Mouse (Mus musculus): Measurements from ENCODE around the gene Map4k3. TPM values are rescaled to one million over a fixed set of nuclear protein-coding genes. Genes with fewer than 3 reads are reported as not detected.

The Map4k3 gene
- polyA plus RNA-seq, 1 experiment from 2014 or later: 34.0 TPM

GRCm38 (mm10) chr17:80659821-80660220 is 68.5 kb downstream of the Map4k3 start:
- Histone ChIP-seq H3K27me3 (ENCODE audit: control insufficient read depth, insufficient read depth, low read length) (no peaks in the 10 kb centered on the region), H3K9me3 (ENCODE audit: control insufficient read depth, low read length) (no peaks in the 10 kb centered on the region), H3K9ac (replicated peaks; ENCODE audit: low read depth, low read length) (no peak overlapping the region), H3K4me3 (ENCODE audit: low read depth, low read length) (no peak overlapping the region), H3K4me1 (ENCODE audit: control insufficient read depth, insufficient read depth, low read length) (0 out of 2 replicates have a peak, but pooled peaks cover 2% of the 10 kb centered on the region), H3K36me3 (ENCODE audit: control insufficient read depth, insufficient read depth, low read length) (peaks cover 4% of the 10 kb centered on the region), H3K27ac (ENCODE audit: low read depth, low read length) (no peak overlapping the region), H3K4me2 (ENCODE audit: low read depth, low read length) (no peak overlapping the region)
- ATAC-seq (ENCODE audit: low read depth): no peak
- WGBS: 72% methylated on average over 5 of the region's 5 CpGs

- Histone ChIP-seq H3K36me3 (ENCODE audit: control insufficient read depth, insufficient read depth, low read length) (peaks cover 5% of the 10 kb centered on the region), H3K27ac (ENCODE audit: low read depth, low read length) (no peak overlapping the region), H3K4me1 (ENCODE audit: control insufficient read depth, insufficient read depth, low read length) (no peaks in the 10 kb centered on the region), H3K4me2 (ENCODE audit: low read depth, low read length) (no peak overlapping the region), H3K9me3 (ENCODE audit: control insufficient read depth, low read length) (no peaks in the 10 kb centered on the region), H3K4me3 (ENCODE audit: low read depth, low read length) (no peak overlapping the region), H3K9ac (replicated peaks; ENCODE audit: low read depth, low read length) (no peak overlapping the region), H3K27me3 (ENCODE audit: control insufficient read depth, insufficient read depth, low read length) (no peaks in the 10 kb centered on the region)
- no peak for ATAC-seq (ENCODE audit: low read depth)
- 91% methylated on average over 3 of the region's 3 CpGs for WGBS
Observed at GRCm38 (mm10) chr17:80654323-80654722, 74.0 kb downstream of the Map4k3 start.

- 71% methylated on average over 6 of the region's 6 CpGs for WGBS
- Histone ChIP-seq H3K36me3 (ENCODE audit: control insufficient read depth, insufficient read depth, low read length) (peaks cover 7% of the 10 kb centered on the region), H3K4me3 (ENCODE audit: low read depth, low read length) (no peak overlapping the region), H3K9me3 (ENCODE audit: control insufficient read depth, low read length) (no peaks in the 10 kb centered on the region), H3K27ac (ENCODE audit: low read depth, low read length) (no peak overlapping the region), H3K9ac (replicated peaks; ENCODE audit: low read depth, low read length) (no peak overlapping the region), H3K4me1 (ENCODE audit: control insufficient read depth, insufficient read depth, low read length) (no peaks in the 10 kb centered on the region), H3K4me2 (ENCODE audit: low read depth, low read length) (no peak overlapping the region), H3K27me3 (ENCODE audit: control insufficient read depth, insufficient read depth, low read length) (no peaks in the 10 kb centered on the region)
- no peak for ATAC-seq (ENCODE audit: low read depth)
Observed at GRCm38 (mm10) chr17:80652740-80653139, 75.5 kb downstream of the Map4k3 start.

DNA sequence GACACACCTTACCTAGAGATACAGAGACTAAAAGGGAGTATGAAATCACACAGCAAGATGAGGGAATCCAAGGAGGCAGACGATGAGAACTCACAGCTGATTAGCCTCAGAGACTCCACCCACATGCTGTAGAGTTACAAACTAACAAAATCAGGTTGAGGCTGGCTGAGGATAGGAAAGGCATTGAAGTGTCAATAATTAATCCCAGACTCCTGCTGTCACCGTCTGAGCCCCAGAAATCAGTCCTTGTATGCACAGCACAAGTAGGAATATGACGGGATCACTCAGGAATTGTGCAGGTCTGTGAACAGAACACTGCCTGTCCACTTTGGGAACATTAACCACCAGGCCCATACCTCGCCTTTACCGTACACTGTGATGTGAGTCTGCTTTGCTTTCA is 81.4 kb downstream of the Map4k3 start:
- Histone ChIP-seq H3K4me2 (ENCODE audit: low read depth, low read length) (no peak overlapping the region), H3K4me3 (ENCODE audit: low read depth, low read length) (no peak overlapping the region), H3K27ac (ENCODE audit: low read depth, low read length) (no peak overlapping the region), H3K4me1 (ENCODE audit: control insufficient read depth, insufficient read depth, low read length) (no peaks in the 10 kb centered on the region), H3K36me3 (ENCODE audit: control insufficient read depth, insufficient read depth, low read length) (peaks cover 16% of the 10 kb centered on the region), H3K27me3 (ENCODE audit: control insufficient read depth, insufficient read depth, low read length) (no peaks in the 10 kb centered on the region), H3K9me3 (ENCODE audit: control insufficient read depth, low read length) (no peaks in the 10 kb centered on the region), H3K9ac (replicated peaks; ENCODE audit: low read depth, low read length) (no peak overlapping the region)
- 74% methylated on average over 5 of the region's 5 CpGs for WGBS
- ATAC-seq (ENCODE audit: low read depth): no peak

DNA sequence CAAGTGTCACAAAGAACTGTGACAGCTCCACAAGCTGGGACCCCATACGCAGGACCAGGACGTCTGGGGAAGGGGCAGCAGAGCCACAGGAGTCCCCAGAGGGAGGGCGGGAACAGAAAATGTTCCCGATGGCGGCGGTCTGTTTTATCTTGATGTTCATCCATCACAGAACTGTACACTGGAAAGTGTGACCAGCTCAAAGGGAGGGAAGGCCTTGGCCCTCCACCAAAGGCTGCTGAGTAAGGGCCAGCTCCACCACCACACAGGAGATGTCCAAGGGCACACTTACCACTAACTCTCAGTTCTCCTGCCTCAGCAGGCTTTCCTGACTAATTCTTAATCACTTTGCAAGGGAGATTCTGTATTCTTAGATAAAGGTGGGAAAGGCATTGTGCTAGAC is 82.2 kb downstream of the Map4k3 start:
- no peak overlapping the region for H3K27ac ChIP-seq (ENCODE audit: low read depth, low read length)
- no peaks in the 10 kb centered on the region for H3K9me3 ChIP-seq (ENCODE audit: control insufficient read depth, low read length)
- no peaks in the 10 kb centered on the region for H3K4me1 ChIP-seq (ENCODE audit: control insufficient read depth, insufficient read depth, low read length)
- no peak overlapping the region for H3K9ac ChIP-seq (replicated peaks; ENCODE audit: low read depth, low read length)
- H3K27me3 ChIP-seq (ENCODE audit: control insufficient read depth, insufficient read depth, low read length): no peaks in the 10 kb centered on the region
- H3K4me3 ChIP-seq (ENCODE audit: low read depth, low read length): no peak overlapping the region
- H3K36me3 ChIP-seq (ENCODE audit: control insufficient read depth, insufficient read depth, low read length): peaks cover 23% of the 10 kb centered on the region
- ATAC-seq (ENCODE audit: low read depth): no peak
- WGBS: 87% methylated on average over 6 of the region's 6 CpGs
- H3K4me2 ChIP-seq (ENCODE audit: low read depth, low read length): no peak overlapping the region

DNA sequence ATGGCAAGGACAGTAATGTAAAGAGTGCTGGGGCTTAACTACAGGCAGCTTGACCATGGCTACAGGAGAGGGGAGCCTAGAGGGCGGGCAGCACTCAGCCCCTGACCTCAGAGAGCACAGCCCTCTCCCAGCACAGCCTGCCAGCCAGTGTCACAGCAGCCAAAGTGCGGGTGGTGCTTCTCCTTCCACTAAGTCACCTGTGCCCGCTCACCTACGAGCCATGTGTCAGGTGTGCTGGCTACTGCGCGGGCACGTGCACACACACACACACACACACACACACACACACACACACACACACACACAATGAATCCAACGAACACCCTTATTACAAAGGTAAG is 82.6 kb downstream of the Map4k3 start:
- H3K4me1 ChIP-seq (ENCODE audit: control insufficient read depth, insufficient read depth, low read length): no peaks in the 10 kb centered on the region
- H3K36me3 ChIP-seq (ENCODE audit: control insufficient read depth, insufficient read depth, low read length): peaks cover 25% of the 10 kb centered on the region
- 98% methylated on average over 5 of the region's 8 CpGs for WGBS
- H3K9me3 ChIP-seq (ENCODE audit: control insufficient read depth, low read length): no peaks in the 10 kb centered on the region
- ATAC-seq (ENCODE audit: low read depth): no peak
- no peak overlapping the region for H3K27ac ChIP-seq (ENCODE audit: low read depth, low read length)
- H3K4me2 ChIP-seq (ENCODE audit: low read depth, low read length): no peak overlapping the region
- H3K4me3 ChIP-seq (ENCODE audit: low read depth, low read length): no peak overlapping the region
- no peaks in the 10 kb centered on the region for H3K27me3 ChIP-seq (ENCODE audit: control insufficient read depth, insufficient read depth, low read length)
- H3K9ac ChIP-seq (replicated peaks; ENCODE audit: low read depth, low read length): no peak overlapping the region

DNA sequence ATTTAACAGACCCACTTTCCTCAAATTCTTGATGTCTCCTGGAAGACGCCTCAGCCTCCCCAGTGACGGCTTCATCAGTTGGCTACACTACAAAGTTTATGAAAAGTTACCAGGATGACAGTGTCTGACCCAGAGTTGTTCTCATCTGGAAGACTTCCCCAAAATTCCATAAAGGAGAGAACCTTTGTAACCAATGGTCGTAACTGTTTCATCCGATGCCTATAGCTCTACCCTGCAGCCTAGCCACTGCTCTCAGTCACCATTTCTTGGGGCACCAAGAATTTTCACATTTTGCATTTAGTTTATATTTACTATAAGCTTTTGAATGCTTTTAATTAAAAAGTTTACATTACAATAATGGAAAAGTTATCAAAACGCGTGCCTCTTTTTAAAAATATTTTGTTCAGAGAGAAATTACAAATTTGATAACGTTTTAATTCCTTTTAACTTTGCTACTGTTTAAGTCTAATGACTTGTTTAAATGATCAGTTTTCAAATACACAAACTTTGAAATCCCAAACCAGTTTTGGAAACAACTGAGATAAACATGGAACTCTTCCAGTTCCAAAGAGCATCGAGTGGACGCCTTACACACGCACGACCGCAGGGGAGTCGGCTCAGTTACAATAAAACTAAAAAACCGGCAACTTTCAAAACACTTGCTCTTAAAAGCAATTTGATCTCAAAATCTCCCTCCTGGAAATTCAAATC is 83.1 kb downstream of the Map4k3 start:
- Histone ChIP-seq H3K9ac (replicated peaks; ENCODE audit: low read depth, low read length) (no peak overlapping the region), H3K4me2 (ENCODE audit: low read depth, low read length) (no peak overlapping the region), H3K4me3 (ENCODE audit: low read depth, low read length) (no peak overlapping the region), H3K4me1 (ENCODE audit: control insufficient read depth, insufficient read depth, low read length) (no peaks in the 10 kb centered on the region), H3K27me3 (ENCODE audit: control insufficient read depth, insufficient read depth, low read length) (no peaks in the 10 kb centered on the region), H3K36me3 (ENCODE audit: control insufficient read depth, insufficient read depth, low read length) (peaks cover 25% of the 10 kb centered on the region), H3K9me3 (ENCODE audit: control insufficient read depth, low read length) (no peaks in the 10 kb centered on the region), H3K27ac (ENCODE audit: low read depth, low read length) (no peak overlapping the region)
- 94% methylated on average over 14 of the region's 14 CpGs for WGBS
- ATAC-seq (ENCODE audit: low read depth): no peak

- H3K9ac ChIP-seq (replicated peaks; ENCODE audit: low read depth, low read length): no peak overlapping the region
- no peaks in the 10 kb centered on the region for H3K27me3 ChIP-seq (ENCODE audit: control insufficient read depth, insufficient read depth, low read length)
- no peaks in the 10 kb centered on the region for H3K9me3 ChIP-seq (ENCODE audit: control insufficient read depth, low read length)
- H3K4me3 ChIP-seq (ENCODE audit: low read depth, low read length): no peak overlapping the region
- no peak overlapping the region for H3K27ac ChIP-seq (ENCODE audit: low read depth, low read length)
- WGBS: 69% methylated on average over 13 of the region's 13 CpGs
- H3K4me2 ChIP-seq (ENCODE audit: low read depth, low read length): no peak overlapping the region
- peaks cover 25% of the 10 kb centered on the region for H3K36me3 ChIP-seq (ENCODE audit: control insufficient read depth, insufficient read depth, low read length)
- no peak for ATAC-seq (ENCODE audit: low read depth)
- H3K4me1 ChIP-seq (ENCODE audit: control insufficient read depth, insufficient read depth, low read length): no peaks in the 10 kb centered on the region
Observed at GRCm38 (mm10) chr17:80644567-80644966, 83.7 kb downstream of the Map4k3 start.

GRCm38 (mm10) chr17:80638121-80638520 is 90.2 kb downstream of the Map4k3 start:
- no peaks in the 10 kb centered on the region for H3K4me1 ChIP-seq (ENCODE audit: control insufficient read depth, insufficient read depth, low read length)

More at GRCm38 (mm10) chr17:80638121-80638520, 90.2 kb downstream of the Map4k3 start:
- 71% methylated on average over 8 of the region's 8 CpGs for WGBS
- no peak overlapping the region for H3K9ac ChIP-seq (replicated peaks; ENCODE audit: low read depth, low read length)
- ATAC-seq (ENCODE audit: low read depth): no peak
- H3K4me3 ChIP-seq (ENCODE audit: low read depth, low read length): no peak overlapping the region
- no peak overlapping the region for H3K4me2 ChIP-seq (ENCODE audit: low read depth, low read length)
- peaks cover 18% of the 10 kb centered on the region for H3K36me3 ChIP-seq (ENCODE audit: control insufficient read depth, insufficient read depth, low read length)
- H3K27me3 ChIP-seq (ENCODE audit: control insufficient read depth, insufficient read depth, low read length): no peaks in the 10 kb centered on the region
- no peaks in the 10 kb centered on the region for H3K9me3 ChIP-seq (ENCODE audit: control insufficient read depth, low read length)
- H3K27ac ChIP-seq (ENCODE audit: low read depth, low read length): no peak overlapping the region

All from neural tube, embryonic 14.5 days (tissue).